Mouse (Mus musculus): ENCODE measurements at regions not wholly inside any gene's neighbourhood (a gene's known extent, or its start where the extent isn't known, plus 50 kb on each side); places are given as distances from the start of the nearest gene placed in this dataset.

DNA sequence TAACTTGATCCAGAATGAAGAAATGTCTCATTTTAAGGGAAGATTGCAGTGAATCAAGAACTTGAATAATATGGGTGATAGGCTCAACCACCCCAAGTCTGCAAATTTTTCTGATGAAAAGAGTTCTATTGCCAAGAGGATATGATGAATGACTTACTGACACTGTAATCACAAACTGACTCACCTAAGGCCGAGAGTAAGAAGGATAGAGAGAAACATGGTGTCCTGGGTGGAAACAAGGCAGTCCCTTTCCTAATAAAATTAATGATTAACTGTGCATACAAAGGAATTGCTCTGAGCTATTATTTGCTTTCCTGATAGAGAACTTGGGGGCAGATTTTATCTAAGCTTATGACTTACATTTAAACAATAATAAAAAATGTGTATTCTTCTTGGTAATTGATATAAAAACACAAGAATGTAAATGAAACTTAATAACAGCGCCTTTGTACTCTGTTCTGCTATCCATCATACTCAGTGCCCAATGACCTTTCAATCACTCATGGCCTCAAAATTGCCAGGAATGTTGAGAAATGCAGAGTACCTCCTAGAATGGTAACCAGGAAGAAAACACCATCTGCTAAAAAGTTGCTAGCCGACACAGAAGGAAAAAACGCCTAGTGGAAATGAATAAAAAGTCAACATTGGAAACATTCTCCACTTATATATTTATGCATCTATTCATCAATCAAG, 606.7 kb downstream of the Efnb2 start:
- no peak overlapping the region for H3K4me2 ChIP-seq (ENCODE audit: low read depth, low read length)
- H3K9me3 ChIP-seq (ENCODE audit: control insufficient read depth, low read length): no peaks in the 10 kb centered on the region
- 40% methylated on average over 4 of the region's 4 CpGs for WGBS
- H3K27ac ChIP-seq (ENCODE audit: low read length): no peak overlapping the region
- H3K9ac ChIP-seq (ENCODE audit: low read length): no peak overlapping the region
- H3K27me3 ChIP-seq (ENCODE audit: control insufficient read depth, insufficient read depth, low read depth, low read length): no peaks in the 10 kb centered on the region
- H3K4me3 ChIP-seq (ENCODE audit: low read length): no peak overlapping the region
- no peaks in the 10 kb centered on the region for H3K4me1 ChIP-seq (replicated peaks; ENCODE audit: control insufficient read depth, insufficient read depth, low read length)
- no peak for ATAC-seq (ENCODE audit: low read depth)
- H3K36me3 ChIP-seq (ENCODE audit: control insufficient read depth, insufficient read depth, low read length): no peaks in the 10 kb centered on the region

- Histone ChIP-seq H3K9me3 (ENCODE audit: control insufficient read depth, low read length) (no peaks in the 10 kb centered on the region), H3K4me3 (ENCODE audit: low read length) (no peak overlapping the region), H3K27ac (ENCODE audit: low read length) (peak overlapping the region; percentile 29), H3K4me1 (replicated peaks; ENCODE audit: control insufficient read depth, insufficient read depth, low read length) (no peaks in the 10 kb centered on the region), H3K4me2 (ENCODE audit: low read depth, low read length) (no peak overlapping the region), H3K27me3 (ENCODE audit: control insufficient read depth, insufficient read depth, low read depth, low read length) (no peaks in the 10 kb centered on the region), H3K9ac (ENCODE audit: low read length) (no peak overlapping the region), H3K36me3 (ENCODE audit: control insufficient read depth, insufficient read depth, low read length) (no peaks in the 10 kb centered on the region)
- no peak for ATAC-seq (ENCODE audit: low read depth)
- WGBS: 22% methylated on average over 3 of the region's 3 CpGs
These were observed 609.9 kb downstream of the Efnb2 start for GRCm38 (mm10) chr8:8051186-8051585.

- no peaks in the 10 kb centered on the region for H3K36me3 ChIP-seq (ENCODE audit: control insufficient read depth, insufficient read depth, low read length)
- peak overlapping the region; percentile 29 for H3K27ac ChIP-seq (ENCODE audit: low read length)
- H3K9ac ChIP-seq (ENCODE audit: low read length): no peak overlapping the region
- no peak overlapping the region for H3K4me3 ChIP-seq (ENCODE audit: low read length)
- no peak for ATAC-seq (ENCODE audit: low read depth)
- no peaks in the 10 kb centered on the region for H3K4me1 ChIP-seq (replicated peaks; ENCODE audit: control insufficient read depth, insufficient read depth, low read length)
- WGBS: 60% methylated on average over 3 of the region's 3 CpGs
- no peak overlapping the region for H3K4me2 ChIP-seq (ENCODE audit: low read depth, low read length)
- no peaks in the 10 kb centered on the region for H3K27me3 ChIP-seq (ENCODE audit: control insufficient read depth, insufficient read depth, low read depth, low read length)
- no peaks in the 10 kb centered on the region for H3K9me3 ChIP-seq (ENCODE audit: control insufficient read depth, low read length)
These were observed 610.3 kb downstream of the Efnb2 start for GRCm38 (mm10) chr8:8050778-8051177.

DNA sequence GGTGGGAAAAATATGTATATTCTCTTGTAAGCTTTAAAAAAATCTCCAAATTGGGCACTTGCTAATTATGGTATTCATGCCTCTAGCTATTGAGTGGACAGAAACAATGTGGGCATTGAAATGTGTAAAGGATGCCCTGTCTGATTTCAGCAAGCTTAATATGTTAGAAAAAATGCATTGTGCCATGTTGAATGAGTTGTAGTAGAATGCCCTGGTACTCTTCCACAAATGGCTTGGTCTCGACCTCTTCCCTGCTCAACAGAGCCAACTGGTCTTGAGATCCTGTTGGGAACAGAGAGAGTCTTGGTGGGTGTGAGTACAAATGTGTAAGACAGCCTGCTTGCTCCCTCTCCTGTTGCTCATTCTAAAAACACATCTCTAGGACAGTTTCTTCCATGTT, 616.1 kb downstream of the Efnb2 start:
- H3K9ac ChIP-seq (ENCODE audit: low read length): no peak overlapping the region
- no peaks in the 10 kb centered on the region for H3K4me1 ChIP-seq (replicated peaks; ENCODE audit: control insufficient read depth, insufficient read depth, low read length)
- no peak overlapping the region for H3K4me2 ChIP-seq (ENCODE audit: low read depth, low read length)
- H3K4me3 ChIP-seq (ENCODE audit: low read length): no peak overlapping the region
- no peak overlapping the region for H3K27ac ChIP-seq (ENCODE audit: low read length)
- H3K27me3 ChIP-seq (ENCODE audit: control insufficient read depth, insufficient read depth, low read depth, low read length): no peaks in the 10 kb centered on the region
- H3K36me3 ChIP-seq (ENCODE audit: control insufficient read depth, insufficient read depth, low read length): no peaks in the 10 kb centered on the region
- no peaks in the 10 kb centered on the region for H3K9me3 ChIP-seq (ENCODE audit: control insufficient read depth, low read length)
- ATAC-seq (ENCODE audit: low read depth): no peak
- WGBS: 81% methylated on average over 1 of the region's 1 CpGs

- Histone ChIP-seq H3K27me3 (ENCODE audit: control insufficient read depth, insufficient read depth, low read depth, low read length) (no peaks in the 10 kb centered on the region), H3K4me2 (ENCODE audit: low read depth, low read length) (no peak overlapping the region), H3K36me3 (ENCODE audit: control insufficient read depth, insufficient read depth, low read length) (no peaks in the 10 kb centered on the region), H3K27ac (ENCODE audit: low read length) (no peak overlapping the region), H3K4me1 (replicated peaks; ENCODE audit: control insufficient read depth, insufficient read depth, low read length) (no peaks in the 10 kb centered on the region), H3K9me3 (ENCODE audit: control insufficient read depth, low read length) (no peaks in the 10 kb centered on the region), H3K4me3 (ENCODE audit: low read length) (no peak overlapping the region), H3K9ac (ENCODE audit: low read length) (no peak overlapping the region)
- ATAC-seq (ENCODE audit: low read depth): no peak
- 60% methylated on average over 2 of the region's 2 CpGs for WGBS
These were observed 616.7 kb downstream of the Efnb2 start for GRCm38 (mm10) chr8:8044296-8044695.

GRCm38 (mm10) chr8:8037929-8038328, 623.1 kb downstream of the Efnb2 start:
- Histone ChIP-seq H3K9me3 (ENCODE audit: control insufficient read depth, low read length) (no peaks in the 10 kb centered on the region), H3K9ac (ENCODE audit: low read length) (no peak overlapping the region), H3K36me3 (ENCODE audit: control insufficient read depth, insufficient read depth, low read length) (no peaks in the 10 kb centered on the region), H3K4me1 (replicated peaks; ENCODE audit: control insufficient read depth, insufficient read depth, low read length) (no peaks in the 10 kb centered on the region), H3K27ac (ENCODE audit: low read length) (no peak overlapping the region), H3K4me2 (ENCODE audit: low read depth, low read length) (no peak overlapping the region), H3K4me3 (ENCODE audit: low read length) (no peak overlapping the region), H3K27me3 (ENCODE audit: control insufficient read depth, insufficient read depth, low read depth, low read length) (no peaks in the 10 kb centered on the region)
- 62% methylated on average over 1 of the region's 1 CpGs for WGBS
- ATAC-seq (ENCODE audit: low read depth): no peak

- H3K9ac ChIP-seq (ENCODE audit: low read length): no peak overlapping the region
- WGBS: 65% methylated on average over 4 of the region's 4 CpGs
These were observed 649.9 kb downstream of the Efnb2 start for GRCm38 (mm10) chr8:8011151-8011550.

DNA sequence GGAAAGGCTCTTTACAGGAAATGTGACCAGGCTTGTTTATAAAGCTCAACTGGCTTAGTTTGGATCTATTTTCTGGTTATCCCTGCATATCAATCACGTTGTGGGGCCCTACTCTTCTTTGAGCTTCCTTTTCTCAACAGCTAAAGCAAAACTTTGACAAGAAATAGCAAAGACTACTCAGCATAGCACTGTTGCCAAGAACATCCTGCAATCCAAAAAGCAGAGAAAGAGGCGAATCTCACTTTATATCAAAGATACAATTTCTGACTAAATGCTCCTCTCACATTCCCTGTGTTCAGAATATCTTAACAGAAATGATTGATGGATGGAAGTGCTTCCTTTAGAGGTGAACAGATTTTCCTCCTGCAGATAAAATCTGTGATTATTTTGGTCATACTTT, 666.1 kb downstream of the Efnb2 start:
- Histone ChIP-seq H3K4me2 (ENCODE audit: low read depth, low read length) (no peak overlapping the region), H3K4me1 (replicated peaks; ENCODE audit: control insufficient read depth, insufficient read depth, low read length) (no peaks in the 10 kb centered on the region), H3K9ac (ENCODE audit: low read length) (no peak overlapping the region), H3K27me3 (ENCODE audit: control insufficient read depth, insufficient read depth, low read depth, low read length) (no peaks in the 10 kb centered on the region), H3K36me3 (ENCODE audit: control insufficient read depth, insufficient read depth, low read length) (no peaks in the 10 kb centered on the region), H3K27ac (ENCODE audit: low read length) (no peak overlapping the region), H3K9me3 (ENCODE audit: control insufficient read depth, low read length) (no peaks in the 10 kb centered on the region), H3K4me3 (ENCODE audit: low read length) (no peak overlapping the region)
- WGBS: 35% methylated on average over 2 of the region's 2 CpGs
- ATAC-seq (ENCODE audit: low read depth): no peak

More at GRCm38 (mm10) chr8:8011151-8011550, 649.9 kb downstream of the Efnb2 start:
- Histone ChIP-seq H3K27ac (ENCODE audit: low read length) (no peak overlapping the region), H3K27me3 (ENCODE audit: control insufficient read depth, insufficient read depth, low read depth, low read length) (no peaks in the 10 kb centered on the region), H3K4me2 (ENCODE audit: low read depth, low read length) (no peak overlapping the region), H3K9me3 (ENCODE audit: control insufficient read depth, low read length) (no peaks in the 10 kb centered on the region), H3K4me3 (ENCODE audit: low read length) (no peak overlapping the region), H3K36me3 (ENCODE audit: control insufficient read depth, insufficient read depth, low read length) (no peaks in the 10 kb centered on the region), H3K4me1 (replicated peaks; ENCODE audit: control insufficient read depth, insufficient read depth, low read length) (no peaks in the 10 kb centered on the region)
- ATAC-seq (ENCODE audit: low read depth): no peak

GRCm38 (mm10) chr8:7988820-7989219, 672.2 kb downstream of the Efnb2 start:
- Histone ChIP-seq H3K27me3 (ENCODE audit: control insufficient read depth, insufficient read depth, low read depth, low read length) (no peaks in the 10 kb centered on the region), H3K9me3 (ENCODE audit: control insufficient read depth, low read length) (no peaks in the 10 kb centered on the region), H3K4me1 (replicated peaks; ENCODE audit: control insufficient read depth, insufficient read depth, low read length) (no peaks in the 10 kb centered on the region), H3K9ac (ENCODE audit: low read length) (no peak overlapping the region), H3K27ac (ENCODE audit: low read length) (no peak overlapping the region), H3K4me2 (ENCODE audit: low read depth, low read length) (no peak overlapping the region), H3K4me3 (ENCODE audit: low read length) (no peak overlapping the region), H3K36me3 (ENCODE audit: control insufficient read depth, insufficient read depth, low read length) (no peaks in the 10 kb centered on the region)
- ATAC-seq (ENCODE audit: low read depth): no peak
- 86% methylated on average over 3 of the region's 3 CpGs for WGBS

DNA sequence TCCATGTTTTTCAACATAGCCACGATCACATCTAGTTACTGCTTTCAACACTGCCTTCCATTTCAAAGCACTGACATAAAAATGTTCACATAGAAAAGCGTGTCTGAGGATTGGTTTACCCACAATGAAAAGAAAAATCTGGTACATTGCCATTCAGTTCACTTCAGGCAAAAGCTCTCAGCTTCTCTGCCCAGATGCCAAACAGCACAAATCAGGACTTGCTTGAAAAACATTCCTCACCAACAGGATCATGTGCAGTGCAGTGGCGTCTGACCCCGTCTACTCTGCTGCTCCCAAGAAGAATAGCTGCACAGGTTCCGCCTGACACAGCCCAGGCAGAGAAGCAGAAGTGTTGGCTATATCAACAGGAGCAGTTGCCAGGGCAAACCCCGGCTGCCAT, 684.0 kb downstream of the Efnb2 start:
- Histone ChIP-seq H3K4me2 (ENCODE audit: low read depth, low read length) (no peak overlapping the region), H3K4me3 (ENCODE audit: low read length) (no peak overlapping the region), H3K4me1 (replicated peaks; ENCODE audit: control insufficient read depth, insufficient read depth, low read length) (no peaks in the 10 kb centered on the region), H3K27ac (ENCODE audit: low read length) (no peak overlapping the region), H3K9me3 (ENCODE audit: control insufficient read depth, low read length) (no peaks in the 10 kb centered on the region), H3K36me3 (ENCODE audit: control insufficient read depth, insufficient read depth, low read length) (no peaks in the 10 kb centered on the region), H3K9ac (ENCODE audit: low read length) (no peak overlapping the region), H3K27me3 (ENCODE audit: control insufficient read depth, insufficient read depth, low read depth, low read length) (no peaks in the 10 kb centered on the region)
- no peak for ATAC-seq (ENCODE audit: low read depth)
- 58% methylated on average over 6 of the region's 6 CpGs for WGBS
